Mouse (Mus musculus) c-Kit-positive CD71-positive TER-119-positive erythroid progenitor cells, embryonic 14.5 days (primary cell): ENCODE measurements around the gene Akap13.
"Not testable (repeated sequence)": the region's sequence is repeated elsewhere in the genome, so short reads cannot be mapped to it uniquely, and the experiment has no call there.

Experiments
- DNase-seq: peaks from one replicate; pipeline ENCODE4 v3.0.0-alpha.2; 2013; ENCODE audit warnings: low spot score

Akap13 gene

DNA sequence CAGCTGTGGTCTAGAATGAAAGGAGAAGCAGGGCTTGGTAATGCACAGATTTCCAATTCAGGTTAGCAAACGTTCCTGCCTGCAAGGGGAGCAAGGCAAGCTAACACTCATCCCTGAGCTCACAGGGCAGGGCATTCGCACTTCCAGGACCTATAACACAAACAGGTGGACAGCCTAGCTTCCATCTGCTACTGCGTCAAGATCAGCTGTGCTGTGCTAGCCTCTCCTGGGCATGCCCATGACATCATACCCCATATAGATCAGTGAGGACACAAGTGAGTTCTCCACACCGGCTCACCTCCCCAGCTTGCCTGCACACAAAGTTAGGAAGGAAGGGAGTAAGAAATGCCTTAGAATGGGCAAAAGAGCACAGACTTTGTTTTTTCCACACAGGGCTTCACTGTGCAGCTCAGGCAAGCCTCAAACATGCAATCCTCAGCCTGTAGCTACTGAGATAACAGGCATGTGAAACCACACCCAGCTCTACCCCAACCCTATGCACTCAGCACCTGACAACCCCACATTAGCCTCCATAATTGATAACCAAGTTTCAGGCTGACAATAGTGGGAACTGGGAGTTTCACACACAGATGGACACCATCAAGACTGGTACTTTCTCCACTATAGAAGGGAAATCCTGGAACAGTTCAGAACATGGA lies 305.5 kb downstream of the Akap13 start:
- peak; percentile 57 for DNase-seq

DNA sequence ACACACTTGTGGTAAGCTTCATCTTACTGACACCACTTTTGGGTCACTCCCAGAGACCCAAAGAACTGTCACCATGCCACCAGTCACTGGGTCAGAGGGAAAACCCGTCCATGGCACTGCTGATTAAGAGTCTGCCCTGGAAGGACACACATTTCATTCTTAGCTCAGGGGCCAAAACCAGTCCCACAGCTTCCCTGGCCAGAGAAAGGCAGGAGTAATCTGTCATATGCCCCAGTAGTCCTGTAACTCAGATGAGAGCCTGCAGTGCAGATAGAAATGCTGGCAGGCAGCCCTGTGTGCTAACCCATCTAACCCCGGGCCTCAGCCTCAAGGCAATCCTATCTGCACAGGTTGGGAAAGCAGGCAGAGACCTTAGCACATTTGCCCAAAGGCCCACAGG lies 306.9 kb downstream of the Akap13 start:
- not testable (repeated sequence) for DNase-seq

- not testable (repeated sequence) for DNase-seq
Measured at GRCm38 (mm10) chr7:75767080-75767769, 311.9 kb downstream of the Akap13 start.

- DNase-seq = no peak
Measured at GRCm38 (mm10) chr7:75768169-75768568, 312.8 kb downstream of the Akap13 start.

DNA sequence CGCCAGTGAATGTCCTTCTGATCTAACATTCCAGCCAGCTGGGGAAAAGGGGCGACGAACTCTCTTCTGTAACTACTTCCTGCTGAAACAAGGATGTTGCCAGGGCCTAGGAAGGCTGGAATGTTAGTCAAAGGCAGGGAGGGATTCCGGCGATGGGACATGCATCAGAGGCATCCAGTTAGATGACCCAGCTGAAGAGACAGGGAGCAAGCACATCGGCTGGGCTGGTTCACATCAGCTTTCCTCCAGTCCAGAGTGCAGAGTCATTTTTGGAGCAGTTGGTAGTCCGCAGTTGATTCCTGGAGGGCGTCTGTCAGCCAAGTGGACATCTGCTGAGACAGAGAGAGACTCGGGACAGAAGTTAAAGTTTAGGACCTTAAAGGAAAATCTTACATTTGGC lies 314.6 kb downstream of the Akap13 start:
- DNase-seq = no peak

- DNase-seq = not testable (repeated sequence)
Measured at GRCm38 (mm10) chr7:75774095-75775078, 319.1 kb downstream of the Akap13 start.

DNA sequence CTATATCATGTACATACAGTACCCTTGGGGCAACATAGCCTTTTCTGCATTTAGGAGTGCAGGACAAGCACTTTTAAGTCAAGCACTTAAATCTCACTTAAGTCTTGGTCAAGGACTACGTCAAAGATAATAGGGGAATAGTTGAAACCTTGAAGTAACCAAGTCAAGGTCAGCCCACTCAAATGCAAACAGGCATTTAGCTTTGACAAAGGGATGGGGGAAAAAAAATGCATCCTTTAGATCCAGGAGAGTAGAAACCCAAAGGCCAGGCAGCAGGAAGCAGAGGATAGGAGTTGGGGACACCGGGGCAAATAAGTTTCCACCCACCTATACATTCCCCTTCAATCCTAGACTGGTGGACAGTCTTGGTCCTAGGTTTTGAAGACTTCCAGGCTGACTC lies 322.7 kb downstream of the Akap13 start:
- no peak for DNase-seq

DNA sequence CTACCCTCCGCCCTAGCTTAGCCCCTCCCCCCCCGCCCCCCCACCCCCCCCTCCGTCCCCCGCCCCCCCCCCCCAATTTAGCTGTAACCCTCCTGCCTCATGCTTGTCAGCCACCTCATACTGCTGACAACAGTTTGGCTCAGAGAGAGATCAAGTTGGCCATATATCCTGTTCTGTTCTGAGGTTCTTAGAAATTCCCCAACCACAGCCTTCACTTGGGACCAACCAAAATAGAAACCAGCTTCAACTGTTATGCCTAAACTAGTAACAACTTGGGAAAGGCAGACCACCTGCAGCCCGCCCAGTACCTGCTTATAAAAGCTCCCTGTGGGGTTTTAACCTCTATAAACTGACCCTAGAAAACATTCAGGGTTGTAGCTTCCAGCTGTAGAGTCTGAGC lies 325.5 kb downstream of the Akap13 start:
- no peak for DNase-seq

DNA sequence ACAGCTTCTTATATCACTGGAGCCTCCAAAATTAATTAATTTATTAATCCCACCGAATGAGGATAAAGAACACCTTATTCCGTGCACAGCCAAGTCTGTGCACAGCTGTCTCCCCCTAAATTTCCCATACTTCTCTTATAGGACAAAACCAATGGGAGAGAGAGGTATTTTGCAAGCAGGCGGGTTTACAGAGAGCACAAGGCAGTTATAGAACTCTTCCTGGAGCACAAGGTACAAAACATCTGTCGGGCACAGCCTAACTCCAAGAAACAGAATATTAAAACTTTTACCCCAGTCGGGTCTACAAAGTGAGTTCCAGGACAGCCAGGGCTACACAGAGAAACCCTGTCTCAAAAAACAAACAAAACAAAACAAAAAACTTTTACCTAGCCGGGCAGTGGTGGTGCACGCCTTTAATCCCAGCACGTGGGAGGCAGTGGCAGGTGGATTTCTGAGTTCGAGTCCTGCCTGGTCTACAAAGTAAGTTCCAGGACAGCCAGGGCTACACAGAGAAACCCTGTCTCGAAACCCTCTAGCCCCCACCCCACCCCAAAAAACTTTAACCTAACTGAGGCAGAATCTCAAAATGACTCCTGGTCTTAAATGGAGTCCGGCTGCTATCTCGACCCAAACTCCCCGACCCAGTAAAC lies 326.1 kb downstream of the Akap13 start:
- no peak for DNase-seq

DNA sequence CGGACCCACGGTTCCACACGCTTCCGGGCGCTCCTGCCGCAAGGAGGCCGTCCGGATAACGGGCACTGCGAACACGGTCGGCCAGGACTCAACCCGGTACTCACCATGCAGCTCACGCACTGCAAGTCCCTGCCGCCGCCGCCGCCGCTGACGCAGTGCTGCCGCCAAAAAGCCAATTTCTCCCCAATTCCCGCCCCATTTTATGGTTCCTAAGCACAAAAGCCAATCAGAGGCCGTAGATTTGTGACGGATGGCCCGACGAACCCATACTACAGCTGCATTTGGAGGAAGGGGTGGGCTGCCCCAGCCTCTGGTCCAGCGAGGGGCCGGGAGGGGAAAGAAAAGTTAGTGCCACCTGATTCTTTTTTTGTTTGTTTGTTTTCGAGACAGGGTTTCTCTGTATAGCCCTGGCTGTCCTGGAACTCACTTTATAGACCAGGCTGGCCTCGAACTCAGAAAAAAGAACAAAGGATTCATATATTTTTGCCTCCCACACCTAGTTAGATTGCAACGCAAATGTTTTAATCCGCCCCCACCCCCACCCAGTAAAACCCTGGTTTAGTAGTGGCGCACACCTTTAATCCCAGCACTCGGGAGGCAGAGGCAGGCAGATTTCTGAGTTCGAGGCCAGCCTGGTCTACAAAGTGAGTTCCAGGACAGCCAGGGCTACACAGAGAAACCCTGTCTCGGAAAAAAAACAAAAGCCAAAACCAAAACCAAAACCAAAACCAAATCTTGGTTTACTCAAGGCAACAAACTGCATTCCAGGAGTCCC lies 326.8 kb downstream of the Akap13 start:
- peak; percentile 93 for DNase-seq

GRCm38 (mm10) chr7:75782723-75783011 lies 327.3 kb downstream of the Akap13 start:
- DNase-seq = no peak

DNA sequence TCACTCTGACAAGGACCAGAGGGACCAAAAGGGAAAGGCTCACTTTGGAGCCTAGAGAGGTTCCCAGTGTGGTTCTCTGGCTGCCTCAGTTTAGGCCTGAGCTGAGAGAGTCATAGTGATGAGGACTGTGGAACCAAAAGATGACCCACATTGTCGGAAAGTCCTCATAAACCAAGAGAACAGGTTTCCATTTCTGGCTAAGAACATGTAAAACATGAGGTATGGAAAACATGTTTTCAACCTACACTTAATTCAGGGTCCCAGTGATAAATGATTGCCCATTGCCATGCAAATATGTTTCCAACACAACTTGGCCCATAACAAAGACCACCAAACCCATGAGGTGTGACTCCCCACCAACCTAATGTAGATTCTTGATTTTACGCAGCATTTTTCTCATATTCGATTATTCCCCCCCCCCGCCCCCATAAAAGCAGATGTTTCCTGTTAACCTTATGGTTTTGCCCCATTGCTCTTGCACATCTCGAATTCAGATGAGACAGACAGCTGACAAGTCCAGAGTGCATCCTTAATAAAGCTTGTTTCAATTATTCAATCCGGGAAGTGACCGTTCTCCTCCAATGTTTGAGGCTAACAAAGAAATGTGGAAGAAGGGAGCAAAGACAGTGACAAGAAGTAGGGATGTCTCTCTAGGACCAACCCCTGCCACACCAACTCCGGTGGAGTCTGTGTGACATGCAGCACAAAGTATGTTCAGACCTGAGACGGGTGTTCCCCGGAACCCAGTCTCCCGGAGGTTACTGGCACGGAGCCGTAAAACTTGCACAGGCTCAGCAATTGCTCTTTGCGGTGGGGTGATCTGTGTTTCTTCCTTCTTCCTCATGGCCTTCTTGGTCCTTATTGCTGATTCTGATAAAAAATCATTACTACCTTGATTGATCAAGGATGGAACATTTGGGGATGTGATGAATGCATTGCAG lies 330.3 kb downstream of the Akap13 start:
- DNase-seq = no peak

- no peak for DNase-seq
Measured at GRCm38 (mm10) chr7:75786812-75787211, 331.5 kb downstream of the Akap13 start.

DNA sequence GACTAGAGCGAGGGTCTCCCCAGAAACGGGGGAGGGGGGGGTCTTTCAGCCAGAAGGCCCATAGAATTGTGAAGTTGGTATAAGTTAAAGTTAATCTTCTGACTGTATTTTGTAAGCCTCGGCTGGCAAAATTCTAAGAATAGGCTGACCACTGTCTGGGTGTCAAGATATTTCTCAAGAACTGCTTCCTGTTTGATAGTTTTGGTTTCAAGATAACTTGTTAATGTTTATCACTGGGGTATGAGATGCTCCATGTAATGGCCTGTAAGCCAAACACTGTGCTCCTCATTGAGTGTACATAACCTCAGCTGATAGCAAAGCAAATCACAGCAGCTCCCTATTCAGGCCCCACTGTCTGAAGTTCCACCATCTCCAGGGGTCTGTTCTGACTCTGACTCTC lies 332.0 kb downstream of the Akap13 start:
- DNase-seq = no peak

DNA sequence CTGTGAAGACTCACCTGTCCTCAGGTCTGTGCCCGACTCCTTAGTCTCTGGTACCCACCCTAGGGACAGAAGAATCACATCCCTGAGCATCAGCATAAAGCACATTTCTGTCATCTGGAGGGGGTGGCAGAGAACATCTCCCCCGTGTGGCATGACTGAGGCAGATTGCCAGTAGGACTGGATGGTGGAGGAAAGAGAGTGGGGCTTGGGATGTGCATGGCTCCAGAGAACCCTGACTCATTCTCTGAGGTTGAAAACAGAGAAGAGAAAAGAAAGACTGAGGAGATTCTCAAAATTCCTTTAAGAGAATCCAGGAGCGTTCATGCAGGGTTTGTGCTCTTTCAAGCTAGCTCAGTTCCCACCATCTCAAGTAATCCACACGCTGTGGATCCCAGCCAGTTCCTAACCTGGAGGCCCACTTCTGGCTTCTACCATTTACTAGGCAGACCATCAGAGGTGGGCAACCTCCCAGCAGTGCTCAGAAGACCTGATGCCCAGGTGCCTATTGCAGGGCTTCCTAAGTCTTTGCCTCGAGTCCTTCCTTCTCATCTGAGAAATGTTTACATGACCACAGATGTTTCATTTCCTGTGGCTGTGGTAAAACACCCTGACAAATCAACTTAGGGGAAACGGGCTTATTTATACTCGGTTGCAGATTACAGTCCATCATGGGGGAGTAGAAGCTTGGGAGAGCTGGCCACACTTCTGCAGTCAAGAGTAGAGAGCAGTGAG lies 332.9 kb downstream of the Akap13 start:
- not testable (repeated sequence) for DNase-seq

DNA sequence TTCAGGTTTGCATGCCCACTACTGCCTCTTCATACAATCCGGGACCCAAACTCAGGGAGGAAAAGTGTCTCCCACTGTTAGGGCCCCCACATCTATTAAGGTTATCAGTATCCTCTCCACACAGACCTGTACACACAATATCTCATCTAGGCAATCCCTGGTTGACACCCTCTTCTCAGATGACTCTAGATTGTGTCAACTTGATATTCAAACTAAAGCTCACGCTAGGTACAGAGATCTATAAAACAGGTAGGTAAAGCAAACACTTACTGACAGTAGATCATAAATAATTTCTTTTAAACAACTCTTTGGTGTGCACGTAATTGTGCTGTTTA lies 333.4 kb downstream of the Akap13 start:
- DNase-seq = not testable (repeated sequence)

GRCm38 (mm10) chr7:75789746-75790145 lies 334.4 kb downstream of the Akap13 start:
- DNase-seq = no peak

- not testable (repeated sequence) for DNase-seq
Measured at GRCm38 (mm10) chr7:75791092-75791837, 335.9 kb downstream of the Akap13 start.

DNA sequence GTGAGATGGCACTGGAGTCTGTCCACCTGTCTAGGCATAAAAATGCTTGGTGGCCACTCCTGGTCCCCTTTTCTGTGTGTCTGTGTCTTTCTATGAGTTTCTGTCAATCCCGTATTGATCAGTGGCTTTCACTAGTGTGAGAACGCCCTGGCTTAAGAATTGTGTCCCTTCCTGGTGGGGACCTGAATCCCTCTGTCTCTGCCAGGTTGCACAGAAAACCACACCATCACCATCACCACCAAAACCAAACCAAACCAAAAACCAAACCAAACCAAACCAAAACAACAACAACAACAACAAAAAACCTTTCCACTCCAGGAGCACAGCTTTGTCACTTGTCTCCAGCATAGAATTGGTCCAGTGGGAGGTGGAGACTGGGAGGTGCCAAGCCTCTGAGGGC lies 337.8 kb downstream of the Akap13 start:
- no peak for DNase-seq
